Mouse (Mus musculus) Patski (cell line): ENCODE measurements around the gene Zfp105. TPM values are rescaled to one million over a fixed set of nuclear protein-coding genes. Genes with fewer than 3 reads are reported as not detected.

Experiments
- ATAC-seq: fragments of 100-300 bp; one replicate; pipeline ENCODE4 v1.8.0; 2021
- CTCF ChIA-PET: fragments of 350-600 bp; sonication (Branson Sonifier 250); formaldehyde crosslinking; loops from one replicate; lab custom pipeline; 2022; ENCODE audit warnings: inconsistent platforms; lab: Charles Lee
- POLR2A ChIA-PET: fragments of 350-600 bp; sonication (Branson Sonifier 250); formaldehyde crosslinking; loops from one replicate; lab custom pipeline; 2022; ENCODE audit warnings: antibody characterized with exemption, inconsistent platforms; lab: Charles Lee
- DNase-seq: peaks from one replicate; pipeline ENCODE4 v3.0.0-alpha.2; 2011; ENCODE audit warnings: low read depth, low spot score
- H3K27me3 ChIP-seq: fragments of 371-371 bp; one replicate; pipeline ENCODE4 v1.5.1; 2021
- CTCF ChIP-seq: fragments of 100-300 bp; IDR thresholded peaks from one replicate; pipeline ENCODE4 v1.5.1; 2021
- in situ Hi-C: fragments of 300-500 bp; cut with MboI; formaldehyde crosslinking; loops from 3 replicates; pipeline ENCODE4 v1.11.1; 2018; ENCODE audit warnings: low pct_unique_long_range_greater_than_20kb, mixed read lengths
- polyA plus RNA-seq: library from polyadenylated mRNA; unstranded; gene quantifications from one replicate; pipeline ENCODE4 v1.2.3, GENCODE M21; 2021

Gene Zfp105
- polyA plus RNA-seq: 3.2 TPM

- in situ Hi-C loops: no loop called here
- no peak for ATAC-seq
- no peak for DNase-seq
- CTCF ChIA-PET: no interaction called here
- no peak for TF ChIP-seq CTCF
- peaks cover 13% of the 10 kb centered on the region for H3K27me3 ChIP-seq
- POLR2A ChIA-PET: no interaction called here
Observed at GRCm38 (mm10) chr9:122922936-122923381, at the start of gene Zfp105. Gene Zfp105, plus strand, starts transcription at chr9:122923072.

DNA sequence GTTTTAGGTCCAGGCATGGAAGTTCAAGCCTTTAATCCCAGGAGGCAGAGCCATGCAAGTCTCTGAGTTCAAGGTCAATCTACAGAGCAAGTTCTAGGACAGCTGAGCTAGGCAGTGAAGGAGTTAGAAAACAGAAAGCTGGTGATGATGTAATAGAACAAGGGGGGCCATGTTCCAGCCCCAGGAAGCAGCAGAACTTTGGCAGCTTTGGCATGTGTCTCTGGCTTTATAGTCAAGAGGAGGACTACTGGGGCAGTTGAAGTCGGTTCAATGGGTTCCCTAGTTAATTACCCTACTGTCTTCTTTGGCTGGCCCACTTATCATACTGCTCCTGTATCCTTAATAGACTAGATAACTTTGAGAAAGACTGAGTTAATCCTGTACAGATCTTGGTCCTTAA is 48.2 kb upstream of the Zfp105 start:
- TF ChIP-seq CTCF: no peak
- H3K27me3 ChIP-seq: no peaks in the 10 kb centered on the region
- ChIA-PET POLR2A (no interaction called here), CTCF (no interaction called here)
- in situ Hi-C loops: no loop called here
- ATAC-seq (no peak), DNase-seq (no peak)

DNA sequence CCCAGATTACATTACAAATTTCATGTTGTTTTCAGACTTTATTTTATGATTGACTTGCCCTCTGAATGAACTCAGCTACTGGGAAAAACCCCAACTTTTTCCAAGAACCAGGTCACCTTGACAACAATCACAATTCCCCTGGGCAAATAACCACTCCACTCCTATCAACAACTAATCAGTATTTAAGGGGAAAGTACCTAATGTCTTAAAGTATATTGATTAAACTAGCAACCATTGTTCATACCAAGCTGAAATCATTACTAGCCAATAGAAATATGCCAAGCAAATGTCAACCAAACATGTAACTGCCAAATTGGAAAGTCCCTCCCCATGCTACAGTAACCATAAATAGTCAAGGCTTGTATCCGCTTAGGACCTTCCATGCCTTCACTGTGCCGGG is 47.7 kb upstream of the Zfp105 start:
- POLR2A ChIA-PET: no interaction called here
- CTCF ChIA-PET: no interaction called here
- DNase-seq (no peak), ATAC-seq (no peak)
- TF ChIP-seq CTCF: no peak
- in situ Hi-C loops: no loop called here
- H3K27me3 ChIP-seq: no peaks in the 10 kb centered on the region

GRCm38 (mm10) chr9:122885385-122885784 is 37.5 kb upstream of the Zfp105 start, which contains the start of gene Zkscan7:
Gene Zkscan7, plus strand, starts transcription at chr9:122885685.
- POLR2A ChIA-PET: no interaction called here
- CTCF ChIA-PET: no interaction called here
- in situ Hi-C loops: no loop called here
- DNase-seq (no peak), ATAC-seq (no peak)
- H3K27me3 ChIP-seq: peaks cover 14% of the 10 kb centered on the region
- no peak for TF ChIP-seq CTCF

DNA sequence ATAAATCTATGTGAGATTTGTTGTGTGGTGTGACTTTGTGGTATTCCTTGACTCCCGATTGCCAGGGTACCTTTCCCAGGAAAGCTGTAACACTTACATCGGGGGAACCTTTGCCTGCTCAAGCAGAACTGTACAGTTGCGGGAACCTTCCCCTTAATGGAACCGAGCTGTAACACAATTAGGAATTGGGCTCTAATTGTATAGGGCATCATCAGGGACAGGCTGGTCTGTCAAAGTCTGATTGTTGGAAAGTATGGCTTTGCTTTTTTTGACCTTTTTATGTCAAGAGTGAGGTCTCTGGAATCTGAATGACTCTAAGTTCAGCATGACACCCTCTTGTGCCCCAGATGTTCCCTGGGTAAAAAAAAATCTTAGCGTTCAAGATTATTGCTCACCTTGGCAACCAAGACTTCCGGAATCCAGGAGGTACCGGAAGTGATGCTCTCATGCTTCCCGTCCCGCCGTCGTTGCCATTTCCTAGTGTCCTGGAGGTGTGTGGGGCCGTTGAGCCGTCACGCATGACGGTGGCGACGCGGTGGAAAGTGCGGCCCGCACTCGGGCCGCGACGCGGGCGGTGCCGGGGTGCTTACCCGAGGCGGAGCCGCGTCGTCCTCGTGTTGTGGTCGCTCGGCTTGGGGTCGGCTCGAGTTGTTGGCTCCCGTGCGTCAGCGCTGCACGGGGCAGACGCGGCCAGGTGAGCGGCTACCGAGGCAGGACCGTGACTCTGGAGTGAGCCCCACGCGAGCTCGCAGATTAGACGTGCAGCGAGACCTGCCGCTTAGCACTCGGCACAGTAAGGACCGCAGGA is 36.3 kb upstream of the Zfp105 start:
- in situ Hi-C loops: no loop called here
- ATAC-seq: peak; percentile 31
- H3K27me3 ChIP-seq: peaks cover 7% of the 10 kb centered on the region
- CTCF ChIA-PET: no interaction called here
- POLR2A ChIA-PET: no interaction called here
- TF ChIP-seq CTCF: no peak
- no peak for DNase-seq

DNA sequence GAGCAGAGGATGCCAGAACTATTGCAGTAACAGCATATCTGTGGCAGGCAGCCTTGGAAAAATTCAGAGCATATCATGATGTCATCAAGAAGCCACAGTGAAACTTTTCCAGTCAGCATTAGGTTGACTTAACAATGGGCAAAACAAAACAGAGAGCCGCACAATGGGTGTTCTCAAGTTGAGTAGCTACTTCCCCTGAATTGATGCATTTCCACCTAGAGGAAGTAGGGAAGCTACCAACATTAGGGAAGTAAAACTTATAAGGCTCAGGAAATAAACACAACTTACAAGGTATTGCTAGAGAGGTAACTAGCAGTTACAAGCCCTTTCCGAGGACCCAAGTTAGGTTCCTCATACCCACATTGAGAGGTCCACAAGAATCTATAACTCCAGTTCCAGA is 21.8 kb upstream of the Zfp105 start:
- DNase-seq (no peak), ATAC-seq (no peak)
- no peak for TF ChIP-seq CTCF
- in situ Hi-C loops: no loop called here
- ChIA-PET POLR2A (no interaction called here), CTCF (interaction anchor here (0.8 kb wide), 1 partner anchor 15 kb away, joined by 3 read pairs; no protein-coding TSS in a partner anchor)
- peaks cover 12% of the 10 kb centered on the region for H3K27me3 ChIP-seq

GRCm38 (mm10) chr9:122902717-122903535 is 19.9 kb upstream of the Zfp105 start:
- ChIA-PET CTCF (no interaction called here), POLR2A (no interaction called here)
- no peak for TF ChIP-seq CTCF
- in situ Hi-C loops: no loop called here
- H3K27me3 ChIP-seq: peaks cover 12% of the 10 kb centered on the region
- DNase-seq (no peak), ATAC-seq (no peak)

GRCm38 (mm10) chr9:122922436-122922835 is 436 bp upstream of the Zfp105 start:
- TF ChIP-seq CTCF: no peak
- in situ Hi-C loops: no loop called here
- POLR2A ChIA-PET: no interaction called here
- no peak for DNase-seq
- CTCF ChIA-PET: no interaction called here
- no peak for ATAC-seq
- peaks cover 13% of the 10 kb centered on the region for H3K27me3 ChIP-seq

DNA sequence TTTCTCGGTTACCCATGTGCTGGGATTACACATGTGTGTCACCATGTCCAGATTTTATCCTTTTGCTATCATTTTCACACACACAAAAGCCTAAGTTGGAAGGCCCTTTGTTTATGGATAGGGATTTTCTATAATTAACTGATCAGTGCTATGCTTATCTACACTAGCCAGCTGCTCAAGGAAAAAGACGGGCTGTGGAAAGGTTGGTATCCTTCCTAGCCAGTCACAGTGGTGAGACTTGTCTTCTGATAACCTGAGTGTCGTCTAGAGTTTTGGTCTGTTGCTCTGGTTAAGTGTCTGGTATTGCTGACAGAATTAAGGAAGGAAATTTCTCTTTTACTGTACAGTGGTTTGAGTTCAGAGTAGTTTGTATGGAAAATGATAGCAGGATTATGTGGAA is 6.0 kb downstream of the Zfp105 start:
- ChIA-PET POLR2A (no interaction called here), CTCF (no interaction called here)
- TF ChIP-seq CTCF: no peak
- H3K27me3 ChIP-seq: peaks cover 27% of the 10 kb centered on the region
- DNase-seq (no peak), ATAC-seq (no peak)
- in situ Hi-C loops: no loop called here

- ChIA-PET POLR2A (interaction anchor here (0.9 kb wide), 1 partner anchor 69 kb away, joined by 3 read pairs; no protein-coding TSS in a partner anchor), CTCF (interaction anchor here (1.7 kb wide), 1 partner anchor 17 kb away, joined by 4 read pairs; no protein-coding TSS in a partner anchor)
- ATAC-seq (peak; percentile 84), DNase-seq (peak; percentile 67)
- in situ Hi-C loops: no loop called here
- H3K27me3 ChIP-seq: no peaks in the 10 kb centered on the region
- TF ChIP-seq CTCF: peak; percentile 73
Observed at GRCm38 (mm10) chr9:122950643-122951475, 28.0 kb downstream of the Zfp105 start, which contains the start of the genes 1110059G10Rik and Kif15. Gene 1110059G10Rik, minus strand, starts transcription at chr9:122951000. Gene Kif15, plus strand, starts transcription at chr9:122951046.

Other genes with a start within 250 kb of the Zfp105 start
- gene Topaz1, start 175.7 kb upstream of the Zfp105 start, polyA plus RNA-seq: not detected
- 9.3 TPM for gene Tcaim, start 117.5 kb upstream of the Zfp105 start, polyA plus RNA-seq
- 0.82 TPM for gene Gm35549, start 79.0 kb upstream of the Zfp105 start, polyA plus RNA-seq
- gene Zfp445, start 57.1 kb upstream of the Zfp105 start, polyA plus RNA-seq: 53.2 TPM
- 5.3 TPM for gene Zkscan7, start 37.4 kb upstream of the Zfp105 start, polyA plus RNA-seq
- 18.6 TPM for gene 1110059G10Rik, start 27.9 kb downstream of the Zfp105 start, polyA plus RNA-seq
- gene Kif15, start 28.0 kb downstream of the Zfp105 start, polyA plus RNA-seq: 14.0 TPM
- 8.2 TPM for gene Tmem42, start 98.3 kb downstream of the Zfp105 start, polyA plus RNA-seq
- 0.74 TPM for gene Tgm4, start 111.7 kb downstream of the Zfp105 start, polyA plus RNA-seq
- gene Zdhhc3, start 190.1 kb downstream of the Zfp105 start, polyA plus RNA-seq: 48.3 TPM
- gene Exosc7, start 190.1 kb downstream of the Zfp105 start, polyA plus RNA-seq: 53.2 TPM
- gene Clec3b, start 227.9 kb downstream of the Zfp105 start, polyA plus RNA-seq: not detected